Mouse (Mus musculus) layer of hippocampus, postnatal 36 days (tissue): ENCODE measurements at regions not wholly inside any gene's neighbourhood (a gene's known extent, or its start where the extent isn't known, plus 50 kb on each side); places are given as distances from the start of the nearest gene placed in this dataset.
A peak's percentile ranks its signal among the peaks of the same experiment; 100 is the strongest.

Experiments used
- DNase-seq, 2 experiments: peaks; one replicate each; pipeline ENCODE4 v3.0.0; 2022

DNA sequence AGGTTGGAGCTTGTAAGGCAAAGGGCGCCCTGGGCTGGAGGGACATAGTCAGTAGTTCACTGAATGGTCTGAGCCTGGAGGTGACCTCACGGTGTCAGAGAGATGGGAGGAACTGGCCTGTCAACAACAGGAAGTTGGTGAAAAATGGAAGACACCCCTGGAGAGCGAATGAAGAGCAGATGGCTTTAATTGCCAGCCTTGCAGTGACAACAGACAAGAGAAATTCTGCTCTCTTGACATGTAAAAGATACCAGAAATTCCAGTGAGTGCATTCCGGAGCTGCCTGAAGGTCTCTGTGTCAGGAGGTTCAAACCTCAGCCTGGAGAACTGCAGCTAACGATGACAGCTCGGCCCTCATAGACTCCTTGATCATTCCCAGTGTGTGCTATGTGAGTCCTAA, 318.3 kb upstream of the Gm5148 start:
- no peak for DNase-seq

DNA sequence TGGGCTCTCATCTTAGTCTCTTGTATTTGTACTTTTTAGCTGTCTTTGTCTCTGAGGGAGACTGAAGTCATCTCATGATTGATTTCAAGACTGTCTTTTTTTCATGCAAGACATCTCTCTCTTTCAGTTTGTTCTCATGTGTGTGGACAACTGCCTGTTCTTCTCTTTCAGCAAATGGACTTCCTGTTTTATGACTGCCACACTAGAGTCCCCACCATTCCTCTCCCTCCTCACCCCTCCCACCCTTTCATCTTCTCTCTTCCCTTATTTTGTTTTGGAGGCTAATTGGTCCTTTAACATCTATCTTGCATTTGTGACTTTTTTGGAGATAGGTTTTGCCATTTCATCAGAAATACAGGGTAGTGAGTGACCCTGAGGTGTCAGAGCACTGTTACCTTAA, 311.8 kb upstream of the Gm5148 start:
- no peak for DNase-seq

DNA sequence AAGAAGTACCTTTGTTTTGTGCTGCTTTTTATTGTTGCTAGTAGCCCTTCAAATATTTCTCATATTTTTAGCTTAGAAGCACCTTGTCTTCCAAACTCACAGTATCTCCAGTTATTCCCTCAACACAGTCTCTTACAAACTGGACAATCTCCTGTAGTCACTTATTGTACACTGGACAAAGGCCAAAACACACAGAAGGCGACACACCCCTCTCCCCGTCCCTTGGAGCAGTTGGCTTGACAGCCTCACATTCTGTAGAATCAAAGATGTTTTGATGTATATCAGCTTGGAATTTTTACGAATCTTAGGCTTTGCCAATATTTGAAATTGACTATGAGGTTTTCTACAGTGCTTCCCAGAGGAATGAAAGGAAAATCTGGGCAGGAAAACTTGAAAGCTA, 309.8 kb upstream of the Gm5148 start:
- DNase-seq = no peak

DNA sequence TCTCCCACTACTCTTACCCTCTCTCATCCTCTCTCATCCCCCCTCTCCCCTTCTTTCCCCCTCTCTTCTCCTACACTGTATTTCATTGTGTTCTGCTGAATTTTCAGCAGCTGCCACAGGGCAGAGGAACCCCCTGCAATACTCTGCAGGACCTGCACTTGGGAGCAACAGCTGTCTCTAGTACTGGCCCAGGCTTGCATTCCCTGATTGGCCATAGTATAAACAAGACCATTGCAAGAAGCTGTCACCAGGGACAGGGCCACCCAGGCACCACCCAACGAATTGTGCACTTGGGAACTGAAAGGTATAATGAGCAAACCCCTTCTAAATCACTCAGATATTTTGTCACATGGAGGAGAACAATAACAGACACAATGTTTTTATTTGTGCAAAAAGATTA, 290.5 kb upstream of the Gm5148 start:
- no peak for DNase-seq

DNA sequence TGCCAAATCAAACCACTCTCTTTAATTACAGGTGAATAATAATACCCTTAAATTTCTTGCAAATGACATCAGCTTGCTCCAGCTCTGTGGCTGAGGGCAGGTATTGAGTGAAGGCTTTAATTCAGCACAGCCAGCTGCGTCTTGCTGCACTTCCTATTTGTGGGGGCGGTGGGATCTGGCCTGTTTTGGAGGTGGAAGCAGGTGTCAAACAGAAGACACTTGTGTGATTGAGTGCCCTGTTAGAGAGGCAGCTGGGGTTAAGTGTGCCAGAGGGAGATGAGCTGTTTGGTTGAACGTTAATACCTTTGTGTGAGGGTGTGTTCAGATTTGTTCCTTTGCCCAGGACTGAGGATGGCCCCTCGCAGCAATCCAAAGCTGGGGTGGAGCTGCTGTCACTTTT, 284.9 kb upstream of the Gm5148 start:
- no peak for DNase-seq

DNA sequence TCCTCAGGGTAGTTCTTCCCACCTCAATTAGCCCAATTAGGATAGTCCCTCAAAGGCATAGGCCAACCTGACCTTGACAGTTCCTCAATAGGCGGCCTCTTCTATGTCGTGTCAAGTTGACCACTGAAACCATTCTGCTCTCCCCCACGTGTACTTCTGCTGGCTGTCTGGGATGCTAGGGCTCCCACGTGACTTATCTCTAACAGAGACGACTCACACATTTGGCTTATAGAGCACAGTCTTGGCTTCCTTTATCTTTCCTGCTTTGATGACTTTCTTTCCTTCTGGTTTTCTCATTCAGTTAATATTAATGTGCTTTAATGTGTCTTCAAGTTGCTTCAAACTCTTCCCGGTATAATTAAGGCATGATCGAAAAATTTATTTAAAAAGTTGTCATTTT, 284.0 kb upstream of the Gm5148 start:
- no peak for DNase-seq

DNA sequence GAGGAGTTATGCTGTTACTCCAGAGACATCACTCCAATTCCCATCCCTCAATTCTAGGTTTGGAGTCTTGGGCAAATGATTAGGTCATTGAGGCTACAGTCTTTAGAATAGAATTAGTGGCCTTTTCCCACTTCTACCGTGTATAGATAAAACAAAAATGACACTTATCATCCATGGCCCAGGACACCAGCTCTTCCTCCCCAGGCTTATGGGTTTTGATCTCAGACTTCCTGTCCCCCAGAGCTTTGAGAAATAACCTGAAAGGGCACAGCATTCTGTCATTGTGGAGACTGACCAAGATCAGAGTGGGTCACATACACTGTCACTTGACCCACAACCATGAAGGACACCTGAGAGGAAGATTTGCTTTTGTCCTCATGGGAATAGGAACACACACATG, 283.3 kb upstream of the Gm5148 start:
- DNase-seq = no peak

DNA sequence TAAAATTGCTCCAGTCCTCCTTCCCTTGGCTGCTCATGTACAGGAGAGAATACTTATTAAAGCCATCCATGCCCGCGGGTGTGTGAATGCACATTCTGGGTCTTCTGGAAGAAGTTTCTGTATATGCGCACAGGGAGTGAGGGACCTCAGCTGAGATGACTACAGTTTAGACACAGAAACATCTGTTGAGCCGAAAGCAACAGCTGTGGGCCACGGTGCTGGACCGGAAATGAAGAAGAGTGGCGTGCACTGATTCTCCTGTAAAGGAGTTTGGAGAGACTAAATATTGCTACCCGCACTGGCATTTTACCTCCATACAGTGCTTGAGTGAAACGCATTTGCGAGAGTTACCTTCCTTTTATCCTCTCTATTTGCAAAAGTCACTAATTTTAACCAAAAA, 278.0 kb upstream of the Gm5148 start:
- DNase-seq = no peak

DNA sequence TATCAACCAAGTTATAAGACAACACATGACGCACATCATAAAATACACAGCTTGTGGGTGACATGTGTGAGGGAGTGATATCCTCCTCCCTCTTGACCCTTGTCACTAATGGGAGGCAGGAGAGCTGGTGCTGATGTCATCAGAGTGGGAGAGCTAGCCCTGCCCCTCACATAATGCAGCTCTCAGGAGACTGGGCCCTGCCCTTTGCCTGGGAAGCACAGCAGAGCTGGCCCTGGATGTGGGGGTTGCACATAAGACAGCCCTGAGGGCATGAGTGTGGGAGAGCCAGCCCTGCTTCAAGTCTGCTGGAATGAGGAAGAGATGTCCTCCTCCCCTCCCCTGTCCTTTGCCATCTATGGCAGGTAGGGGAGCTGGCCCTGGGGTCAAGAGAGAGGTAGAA, 275.5 kb upstream of the Gm5148 start:
- DNase-seq = no peak

DNA sequence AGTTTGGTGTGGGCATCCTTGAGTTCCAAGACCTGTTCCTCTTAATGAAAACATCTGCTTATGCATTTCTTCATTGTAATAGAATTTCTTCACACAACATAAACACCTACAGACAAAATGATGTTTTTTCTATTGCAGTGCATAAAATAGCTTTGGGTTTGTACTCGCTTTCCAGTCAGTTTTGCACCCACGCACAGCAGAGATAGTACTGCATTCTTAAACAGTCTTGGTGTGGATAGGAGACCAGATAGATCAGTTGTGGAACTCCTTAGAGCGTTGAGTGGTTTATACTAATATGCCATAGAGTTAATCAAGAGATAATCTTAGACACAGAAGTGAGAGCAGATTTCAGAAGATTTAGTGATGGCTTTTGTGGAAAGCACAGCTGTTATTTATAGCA, 273.7 kb upstream of the Gm5148 start:
- no peak for DNase-seq

DNA sequence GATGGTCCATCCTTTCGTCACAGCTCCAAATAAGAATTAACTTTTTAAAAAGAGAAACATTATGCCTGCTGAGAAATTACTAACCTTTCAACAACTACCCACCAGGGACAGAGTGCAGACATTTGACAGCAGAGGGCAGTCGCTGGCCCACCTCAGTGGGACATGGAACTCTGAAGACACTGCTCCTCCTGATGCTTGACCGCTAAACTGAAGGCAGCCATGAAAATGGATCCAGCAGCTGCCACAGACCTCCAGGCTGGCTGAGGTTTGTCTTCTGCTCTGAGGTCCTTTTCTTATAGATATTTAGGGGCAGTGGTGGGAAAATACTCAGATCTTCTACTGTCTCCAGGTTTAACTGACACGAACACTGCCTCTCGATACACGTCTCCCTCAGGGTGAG, 265.7 kb upstream of the Gm5148 start:
- DNase-seq = no peak

DNA sequence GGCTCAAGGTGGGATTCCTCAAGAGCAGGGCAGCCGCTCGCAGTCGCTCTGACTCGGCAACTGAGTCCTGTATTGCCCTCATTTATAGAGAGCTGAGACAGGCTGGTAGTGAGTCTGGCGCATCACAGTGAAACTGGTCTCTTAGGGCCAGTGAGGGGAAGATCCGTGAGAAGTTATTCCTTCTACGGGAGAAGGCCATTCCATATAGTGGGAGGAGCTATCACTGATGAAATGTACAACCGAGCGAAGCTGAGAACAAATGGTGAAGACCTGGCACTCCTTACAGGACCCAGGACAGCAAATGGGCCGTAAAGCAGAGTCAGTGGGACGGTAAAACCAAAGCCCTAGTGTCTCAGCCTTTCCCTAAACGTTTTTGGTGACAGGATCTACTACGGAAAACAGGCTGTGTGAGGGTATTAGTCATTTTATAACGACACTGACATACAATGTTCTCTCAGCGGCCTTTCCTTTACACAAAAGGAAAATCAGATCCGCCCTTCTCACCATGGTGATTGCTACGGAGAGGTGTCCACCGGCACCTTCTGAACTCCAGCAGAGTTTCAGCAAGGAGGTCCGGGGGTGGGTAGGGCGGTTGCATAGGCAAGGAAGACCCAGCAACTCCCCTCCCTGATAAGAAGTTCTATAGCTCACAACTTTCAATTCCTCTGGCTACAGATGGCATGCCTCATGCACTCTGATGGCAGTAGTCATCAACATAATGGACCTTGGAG, 263.6 kb upstream of the Gm5148 start:
- no peak for DNase-seq

DNA sequence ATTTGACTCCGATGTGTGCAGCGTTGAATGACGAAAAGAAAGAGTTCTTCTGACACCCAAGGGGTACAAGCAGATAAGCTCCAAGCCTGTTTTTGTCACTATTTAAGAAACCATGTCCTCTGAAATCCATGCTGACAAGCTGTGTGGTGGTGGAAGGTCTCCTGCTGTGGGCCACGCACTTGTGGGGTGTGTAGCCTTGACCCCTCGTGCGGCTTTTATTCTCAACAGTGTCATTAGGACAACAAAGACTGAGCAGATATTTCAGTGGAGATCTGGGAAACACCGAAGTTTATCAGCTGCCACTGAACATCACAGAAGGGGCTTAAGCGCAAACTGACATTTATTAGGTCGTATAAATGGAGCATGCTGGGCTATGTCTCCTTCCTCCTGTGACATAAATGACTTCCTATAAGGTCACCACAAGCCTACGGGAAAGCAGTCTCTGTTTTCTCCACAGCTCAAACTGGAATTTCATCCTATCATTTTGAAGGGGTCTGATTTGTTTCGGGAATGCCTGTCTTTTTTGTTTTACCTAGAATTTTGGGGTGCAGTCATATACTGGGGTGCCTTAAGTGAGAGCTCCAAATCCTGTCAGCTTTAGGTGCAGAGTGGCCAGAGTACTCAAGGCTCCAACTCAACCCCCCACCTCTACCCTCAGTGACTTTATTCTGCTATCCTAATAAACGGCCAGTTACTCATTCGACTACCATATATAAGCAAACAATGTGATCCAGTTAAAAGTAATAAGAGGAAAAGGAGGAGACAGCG, 262.9 kb upstream of the Gm5148 start:
- DNase-seq = no peak

DNA sequence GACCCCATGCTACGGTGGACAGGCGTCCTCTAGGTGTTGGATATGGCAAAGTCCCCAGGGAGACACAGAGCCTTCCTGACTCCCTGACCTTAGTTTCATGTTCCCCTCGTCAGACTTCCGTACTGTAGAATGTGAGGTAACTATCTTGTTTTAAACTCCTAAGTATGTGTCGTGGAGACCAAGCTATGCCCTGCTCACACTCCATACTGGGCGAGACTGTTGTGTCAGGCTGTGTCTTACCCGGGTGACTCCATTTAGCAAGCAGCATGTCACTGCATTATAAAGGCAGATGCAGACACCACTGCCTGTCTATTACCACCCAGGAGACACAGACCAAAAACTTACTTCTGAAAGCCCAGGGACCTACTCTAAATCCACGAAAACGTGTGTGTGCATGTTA, 260.4 kb upstream of the Gm5148 start:
- no peak for DNase-seq

DNA sequence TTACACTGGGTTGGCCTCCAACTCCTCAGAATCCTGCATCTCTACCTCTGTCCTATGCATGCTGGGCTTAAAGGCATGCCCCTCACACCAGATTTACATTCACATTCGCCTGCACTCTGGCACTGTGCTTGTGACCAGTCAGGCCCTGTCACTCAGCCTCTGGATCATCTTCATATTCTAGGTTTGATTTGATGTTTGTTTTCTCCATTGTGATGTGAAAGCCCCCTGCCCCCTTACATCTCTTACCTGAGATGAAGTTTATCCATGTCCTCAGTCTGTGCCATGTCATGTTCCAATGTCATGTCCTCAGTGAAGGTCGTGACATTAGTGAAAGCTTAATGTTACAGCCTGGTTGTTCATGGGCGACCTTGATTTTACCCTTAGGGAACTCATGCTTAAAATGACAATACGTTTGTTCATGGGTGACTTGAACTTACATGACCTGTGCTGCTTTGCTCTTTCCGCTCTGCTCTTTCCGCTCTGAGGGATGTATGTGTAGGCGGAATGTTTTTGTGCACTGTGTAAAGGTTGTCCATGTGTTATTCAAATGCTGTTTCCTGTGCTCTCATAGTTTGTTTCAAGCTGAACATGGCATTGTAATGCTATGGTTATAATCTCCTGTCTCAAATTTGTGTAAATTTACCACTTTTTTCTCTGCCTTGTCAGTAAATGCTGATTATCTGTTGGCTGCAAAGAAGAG, 257.3 kb upstream of the Gm5148 start:
- no peak for DNase-seq

DNA sequence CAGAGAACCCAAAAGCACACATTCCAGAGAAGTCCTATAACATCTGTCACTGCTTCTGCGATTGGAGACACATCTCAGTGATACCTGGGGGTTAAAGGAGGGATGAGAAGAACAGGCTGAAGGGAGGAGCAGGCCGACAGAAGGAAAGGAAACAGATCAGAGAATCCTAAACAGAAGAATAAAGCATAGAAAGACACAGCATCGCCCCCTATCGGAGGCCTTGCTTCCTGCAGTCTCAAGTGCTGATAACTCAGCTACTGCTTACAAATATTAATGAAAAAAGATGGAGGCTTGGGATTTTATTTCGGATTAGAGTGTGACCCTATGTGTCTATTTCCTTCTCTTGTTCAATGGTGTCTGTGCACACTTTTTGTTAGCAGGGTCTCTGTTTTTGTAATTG, 255.6 kb upstream of the Gm5148 start:
- no peak for DNase-seq

DNA sequence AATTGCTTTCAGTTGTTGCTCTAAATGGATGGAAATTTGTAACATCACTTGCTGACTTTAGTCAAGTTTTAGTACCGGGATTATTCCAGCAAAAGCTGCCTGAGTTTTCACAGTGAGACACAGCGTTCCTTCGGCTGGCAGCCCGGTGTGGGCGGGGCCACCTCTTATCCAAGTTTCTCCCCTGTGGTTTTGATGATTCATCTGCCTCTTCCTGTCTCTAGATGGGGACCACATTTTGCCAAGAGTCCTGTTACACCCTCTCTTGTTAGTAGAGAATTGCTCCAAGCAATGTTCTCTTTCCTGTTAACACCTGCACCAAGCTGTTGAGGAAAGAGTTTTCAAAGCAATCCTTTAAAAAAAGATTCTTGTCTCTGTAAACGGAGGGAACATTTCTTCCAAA, 254.2 kb upstream of the Gm5148 start:
- DNase-seq = peak; percentile 26 to 34

DNA sequence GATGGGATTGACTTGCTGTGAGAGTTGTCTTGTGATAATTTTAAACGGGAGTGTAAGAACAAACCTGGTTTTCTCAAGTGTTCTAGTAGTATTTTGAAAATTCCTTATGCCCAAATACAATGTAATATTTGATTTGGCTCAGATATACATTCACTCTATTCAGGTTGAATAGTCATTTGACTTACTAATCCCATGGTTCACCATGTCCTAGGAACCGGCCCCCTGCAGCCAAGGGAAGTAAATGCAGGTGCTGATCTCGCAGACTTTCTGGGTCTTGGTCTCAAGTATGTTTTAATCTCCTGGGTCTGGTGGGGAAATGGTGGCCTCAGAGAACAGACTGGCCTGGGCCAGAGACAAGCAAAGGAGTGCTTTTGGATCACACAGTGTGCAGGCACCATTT, 253.2 kb upstream of the Gm5148 start:
- no peak for DNase-seq

DNA sequence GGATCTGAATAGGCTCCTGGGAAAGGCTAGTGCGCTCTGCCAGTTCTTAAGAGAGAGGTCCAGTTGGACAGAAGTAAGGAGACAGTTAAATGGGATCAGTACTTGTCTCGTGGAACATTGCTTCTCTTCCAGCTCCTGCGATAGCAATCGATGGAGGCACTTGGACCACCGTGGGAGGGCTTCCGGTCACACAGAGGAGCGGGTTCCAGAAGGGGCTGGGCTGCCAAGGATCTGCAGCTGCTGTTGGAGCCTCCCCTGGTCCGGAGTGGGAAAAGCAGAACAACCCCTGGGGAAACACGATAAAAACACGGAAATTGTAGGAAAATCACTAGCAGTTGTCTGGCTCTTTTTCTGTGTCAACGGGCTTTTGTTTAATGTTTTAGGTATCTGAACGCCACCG, 252.3 kb upstream of the Gm5148 start:
- DNase-seq = peak; percentile 10 to 19

DNA sequence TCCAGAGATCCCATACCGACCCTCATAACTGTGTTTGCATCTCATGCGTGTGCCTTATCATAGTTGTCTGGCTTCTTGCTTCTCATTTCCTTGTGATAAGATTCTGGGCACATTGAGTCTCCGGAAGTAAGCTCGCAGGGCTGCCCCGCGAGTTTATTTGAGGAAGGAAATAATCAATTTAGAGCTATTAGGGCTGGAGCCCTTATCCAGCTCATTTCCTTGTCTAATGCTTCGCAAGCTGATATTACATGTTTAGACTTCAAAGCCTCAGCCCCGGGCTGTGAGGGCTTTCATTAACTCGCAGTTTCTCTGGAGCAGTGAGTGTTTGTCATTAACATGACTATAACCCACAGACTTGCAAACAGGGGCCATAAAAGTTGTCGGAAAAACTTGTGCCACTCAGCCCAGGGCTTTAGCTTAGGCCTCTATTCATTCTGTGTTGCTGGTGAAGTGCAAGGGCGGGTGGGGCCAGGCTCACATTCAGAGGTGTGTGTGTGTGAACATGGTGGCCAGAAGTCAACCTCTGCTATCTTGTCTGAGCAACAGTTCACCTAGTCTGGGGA, 251.0 kb upstream of the Gm5148 start:
- no peak for DNase-seq

DNA sequence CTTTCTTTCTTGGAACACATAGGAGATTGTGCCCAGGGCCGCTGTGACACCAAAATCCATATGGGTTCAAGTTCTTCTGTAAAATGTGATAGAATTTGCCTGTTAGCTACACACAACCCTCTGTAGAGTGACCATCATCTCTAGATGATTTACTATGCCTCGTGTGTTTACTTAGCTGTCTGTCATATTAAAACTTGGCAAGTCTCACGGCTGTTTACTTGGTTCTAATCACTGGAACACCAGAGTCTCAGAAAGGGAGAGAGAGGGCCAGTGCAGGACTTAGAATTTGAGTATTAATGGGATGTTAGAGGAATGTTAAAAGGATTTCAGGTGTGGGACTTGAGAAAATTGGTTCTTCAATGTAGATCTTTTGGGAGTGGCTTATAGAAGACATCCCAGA, 248.6 kb upstream of the Gm5148 start:
- no peak for DNase-seq

DNA sequence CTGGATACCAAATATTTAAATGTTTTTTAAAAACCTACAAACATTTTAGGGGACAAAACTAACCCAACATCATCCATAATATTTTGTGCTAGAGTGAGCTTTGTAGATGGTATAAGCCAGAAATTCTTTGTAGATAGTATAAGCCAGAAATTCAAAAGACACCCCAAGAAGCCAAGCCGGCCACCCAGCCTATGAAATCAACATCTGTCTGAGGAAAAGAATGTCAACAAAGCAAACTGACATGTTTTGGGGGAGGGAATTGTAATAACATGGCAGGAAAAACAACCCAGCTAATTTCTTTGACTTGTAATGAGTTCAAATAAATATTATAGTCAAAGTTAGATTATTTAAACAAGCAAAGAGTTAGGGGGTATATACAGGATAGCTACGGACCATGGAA, 246.9 kb upstream of the Gm5148 start:
- no peak for DNase-seq

DNA sequence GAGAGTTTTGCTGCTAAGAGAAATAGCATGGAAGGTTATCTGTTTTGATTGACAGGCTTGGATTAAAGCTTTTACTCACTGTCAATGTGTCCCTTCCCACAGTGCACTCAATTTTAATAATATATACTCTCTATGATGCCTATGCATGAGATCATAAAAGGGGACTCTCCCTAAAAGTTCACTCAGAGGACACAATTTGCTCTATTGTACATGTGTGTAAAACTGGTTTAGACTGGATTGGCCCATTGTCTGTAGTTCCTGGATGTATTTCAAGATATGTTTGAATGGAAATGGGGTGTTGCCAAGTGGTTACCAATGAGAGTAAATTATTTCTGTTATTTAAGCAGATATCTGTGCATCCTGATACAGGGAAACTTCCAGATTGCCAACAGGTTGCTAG, 244.4 kb upstream of the Gm5148 start:
- no peak for DNase-seq

DNA sequence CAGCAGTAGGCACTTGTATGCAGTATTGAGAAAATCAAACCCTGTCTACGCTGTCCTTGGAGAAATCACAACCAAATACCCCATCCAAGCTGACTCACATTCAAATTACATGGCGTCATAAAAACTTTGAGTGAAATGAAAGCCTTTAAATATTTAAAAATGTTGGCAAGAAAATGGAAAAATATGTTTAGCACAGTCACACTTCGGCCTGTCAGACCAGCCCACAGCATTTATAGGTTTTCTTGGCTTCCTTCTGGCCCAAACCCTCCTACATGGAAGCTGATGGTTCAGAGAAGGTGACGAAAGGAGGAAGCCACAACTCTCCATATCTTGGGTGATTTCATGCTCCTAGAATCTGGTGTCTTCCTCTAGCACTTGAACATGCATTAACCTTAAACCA, 240.9 kb upstream of the Gm5148 start:
- no peak for DNase-seq
